Mouse (Mus musculus): ENCODE measurements around the gene Clmn.

DNA sequence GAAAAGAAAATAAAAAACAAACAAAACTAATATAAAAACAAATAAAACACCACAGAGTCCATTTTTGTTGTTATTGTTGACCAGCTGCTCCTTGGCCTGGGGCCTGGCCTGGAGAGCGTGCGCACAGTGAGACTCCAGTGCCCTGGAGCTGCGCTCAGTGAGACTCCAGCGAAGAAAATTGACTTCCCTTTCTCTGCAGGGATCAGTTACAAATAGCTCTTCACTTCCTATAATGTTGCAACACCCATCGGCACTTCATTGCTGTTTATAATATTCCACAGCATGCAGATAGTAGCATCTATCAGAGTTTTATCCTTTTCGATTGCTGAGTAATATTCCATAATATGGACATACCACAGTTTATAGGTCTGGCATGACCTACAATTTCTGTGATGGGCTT lies 28.6 kb downstream of the Clmn start:
- TF ChIP-seq CTCF (IDR thresholded peaks at IDR 0.05; ENCODE audit: control insufficient read depth, insufficient read depth, insufficient read length) (no peak), MAX (IDR thresholded peaks at IDR 0.05) (no peak), MYOD1 (IDR thresholded peaks at IDR 0.05; ENCODE audit: control insufficient read depth, insufficient read length, low read depth) (no peak), USF1 (IDR thresholded peaks at IDR 0.05; ENCODE audit: low read depth) (no peak)
